Mouse (Mus musculus) testis, adult 2 months (tissue): ENCODE results near the gene Uqcrc1.

Source experiments
- CTCF ChIP-seq: fragments of 200-500 bp; IDR thresholded peaks from 2 replicates; pipeline ENCODE4 v1.5.1; 2012; ENCODE audit warnings: low read depth, mild to moderate bottlenecking, inconsistent platforms, low read length, moderate library complexity; ENCODE audit not compliant: control insufficient read depth, insufficient read depth, insufficient replicate concordance
- POLR2A ChIP-seq: fragments of 200-500 bp; IDR thresholded peaks from 2 replicates; pipeline ENCODE4 v1.6.1; 2012; ENCODE audit warnings: low read depth, mild to moderate bottlenecking, inconsistent platforms, low read length, moderate library complexity; ENCODE audit not compliant: control insufficient read depth

DNA sequence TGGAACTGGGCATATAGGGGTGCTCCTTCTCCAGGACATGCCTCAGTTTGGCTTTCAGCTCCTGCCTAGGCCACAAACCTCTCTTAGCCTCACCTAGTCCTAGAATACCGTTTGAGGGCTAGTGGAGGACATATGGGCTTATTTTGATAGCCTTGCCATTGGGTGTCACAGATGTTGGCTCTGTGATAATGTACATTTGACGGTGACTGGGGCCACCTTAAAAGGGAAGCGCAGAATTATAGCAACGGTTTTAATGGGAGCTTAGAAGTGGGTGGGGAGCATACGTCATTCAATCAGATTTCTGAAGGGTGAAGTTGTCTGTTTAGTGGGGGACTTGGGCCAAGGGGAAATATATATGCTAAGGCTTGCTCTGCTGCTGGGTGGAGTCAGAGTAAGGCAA, 9.2 kb downstream of the Uqcrc1 start:
- TF ChIP-seq CTCF: no peak
- TF ChIP-seq POLR2A: no peak
